Mouse (Mus musculus): ENCODE measurements around the gene Ppp1cc. TPM values are rescaled to one million over a fixed set of nuclear protein-coding genes. Genes with fewer than 3 reads are reported as not detected.
A peak's percentile ranks its signal among the peaks of the same experiment; 100 is the strongest.

Ppp1cc gene
- polyA plus RNA-seq, 1 experiment = 458 TPM

DNA sequence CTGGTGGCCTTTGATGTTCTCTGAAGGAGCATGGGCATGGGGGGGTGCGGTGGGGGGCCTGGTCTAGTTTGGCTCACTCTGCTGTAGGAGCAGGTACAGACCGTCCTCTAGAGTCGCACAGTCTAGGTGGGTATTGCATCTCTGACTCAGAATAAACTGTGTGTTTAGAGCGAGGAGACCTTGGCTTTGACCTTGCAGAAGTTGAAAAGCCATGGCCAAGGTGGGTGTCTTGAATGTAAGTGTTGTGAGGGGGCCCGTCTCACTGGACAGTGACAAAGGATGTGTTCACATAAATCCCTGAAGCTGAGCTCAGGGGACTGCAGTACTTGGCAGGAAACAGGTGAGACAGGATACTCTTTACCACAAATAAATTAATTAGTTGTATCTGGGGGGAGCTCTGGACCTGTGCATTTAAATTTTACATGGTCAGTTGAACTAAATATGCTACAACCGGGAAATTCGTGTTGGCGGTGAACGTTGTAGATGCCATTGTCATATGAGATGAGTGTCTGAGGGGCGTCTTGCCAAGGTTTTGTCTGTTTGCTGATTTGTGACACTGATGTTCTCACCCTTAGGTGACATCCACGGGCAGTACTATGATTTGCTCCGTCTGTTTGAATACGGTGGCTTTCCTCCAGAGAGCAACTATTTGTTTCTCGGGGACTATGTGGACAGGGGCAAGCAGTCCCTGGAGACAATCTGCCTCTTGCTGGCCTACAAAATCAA, 10.4 kb downstream of the Ppp1cc start:
- Histone ChIP-seq H3K27me3 (ENCODE audit: control insufficient read depth, insufficient read depth, low read length, poor library complexity, severe bottlenecking) (no peaks in the 10 kb centered on the region), H3K4me3 (ENCODE audit: low read depth, low read length) (no peak overlapping the region), H3K27ac (ENCODE audit: insufficient read depth, low read length) (no peak overlapping the region), H3K9me3 (replicated peaks; ENCODE audit: control insufficient read depth, insufficient read depth, low read length, poor library complexity, severe bottlenecking) (no peaks in the 10 kb centered on the region), H3K9ac (ENCODE audit: low read depth, poor library complexity, severe bottlenecking) (no peak overlapping the region), H3K4me1 (ENCODE audit: control insufficient read depth, insufficient read depth, low read length) (peaks cover 5% of the 10 kb centered on the region), H3K36me3 (ENCODE audit: control insufficient read depth, insufficient read depth, low read length, poor library complexity, severe bottlenecking) (peaks cover 91% of the 10 kb centered on the region)
- TF ChIP-seq EP300 (IDR thresholded peaks at IDR 0.05; ENCODE audit: insufficient read depth, low read depth, low read length) (no peak), CTCF (IDR thresholded peaks at IDR 0.05; ENCODE audit: low read depth, low read length) (no peak), POLR2A (IDR thresholded peaks at IDR 0.05; ENCODE audit: insufficient read depth, low read length) (no peak)

DNA sequence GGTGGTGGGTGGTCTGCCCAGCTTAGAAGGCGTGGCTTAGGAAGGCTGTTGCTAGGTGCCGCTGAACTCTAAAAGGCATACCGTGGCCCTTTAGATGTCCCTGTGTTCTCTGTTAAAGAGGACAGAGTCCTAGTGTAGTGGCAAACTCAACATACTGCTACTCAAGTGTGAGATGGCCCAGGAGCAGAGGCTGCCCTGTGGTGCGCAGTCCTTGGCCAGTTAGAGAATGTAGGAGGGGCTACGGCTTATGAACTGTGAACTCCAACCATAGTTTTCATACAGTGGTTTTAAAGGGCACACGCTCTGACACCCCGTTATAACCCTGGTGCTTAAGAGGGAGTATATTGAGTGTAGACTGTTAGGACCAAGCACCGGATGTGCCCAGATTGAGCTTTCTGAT, 13.0 kb downstream of the Ppp1cc start:
- Histone ChIP-seq H3K36me3 (ENCODE audit: control insufficient read depth, insufficient read depth, low read length, poor library complexity, severe bottlenecking) (peaks cover 73% of the 10 kb centered on the region), H3K4me1 (ENCODE audit: control insufficient read depth, insufficient read depth, low read length) (peaks cover 2% of the 10 kb centered on the region), H3K27me3 (ENCODE audit: control insufficient read depth, insufficient read depth, low read length, poor library complexity, severe bottlenecking) (no peaks in the 10 kb centered on the region), H3K27ac (ENCODE audit: insufficient read depth, low read length) (no peak overlapping the region), H3K9me3 (replicated peaks; ENCODE audit: control insufficient read depth, insufficient read depth, low read length, poor library complexity, severe bottlenecking) (no peaks in the 10 kb centered on the region), H3K4me3 (ENCODE audit: low read depth, low read length) (no peak overlapping the region), H3K9ac (ENCODE audit: low read depth, poor library complexity, severe bottlenecking) (no peak overlapping the region)
- TF ChIP-seq CTCF (IDR thresholded peaks at IDR 0.05; ENCODE audit: low read depth, low read length) = no peak
- TF ChIP-seq POLR2A (IDR thresholded peaks at IDR 0.05; ENCODE audit: insufficient read depth, low read length) = no peak
- TF ChIP-seq EP300 (IDR thresholded peaks at IDR 0.05; ENCODE audit: insufficient read depth, low read depth, low read length) = no peak

DNA sequence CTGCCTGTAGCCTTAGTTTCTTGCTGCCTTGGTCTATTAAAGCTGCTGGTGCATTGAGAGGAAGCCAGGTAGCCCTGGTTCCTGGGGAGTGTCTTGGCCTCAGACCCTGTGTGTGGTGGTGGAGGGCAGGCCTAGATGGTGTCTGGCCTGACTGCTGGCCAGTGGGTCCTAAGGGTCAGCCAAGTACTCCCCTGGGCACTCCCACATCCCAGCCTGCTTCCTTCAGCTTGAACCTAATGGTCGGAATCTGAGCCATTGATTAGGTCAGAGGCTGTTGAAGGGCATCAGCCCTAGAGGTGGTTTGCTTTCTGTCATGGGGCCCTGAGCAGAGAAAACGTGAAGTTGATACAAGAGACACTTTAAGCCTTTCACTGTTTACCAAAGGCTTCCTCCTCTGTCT, 17.3 kb downstream of the Ppp1cc start:
- Histone ChIP-seq H3K4me3 (ENCODE audit: low read depth, low read length) (no peak overlapping the region), H3K27ac (ENCODE audit: insufficient read depth, low read length) (peak overlapping the region; percentile 57), H3K27me3 (ENCODE audit: control insufficient read depth, insufficient read depth, low read length, poor library complexity, severe bottlenecking) (no peaks in the 10 kb centered on the region), H3K9ac (ENCODE audit: low read depth, poor library complexity, severe bottlenecking) (no peak overlapping the region), H3K4me1 (ENCODE audit: control insufficient read depth, insufficient read depth, low read length) (peaks cover 4% of the 10 kb centered on the region), H3K36me3 (ENCODE audit: control insufficient read depth, insufficient read depth, low read length, poor library complexity, severe bottlenecking) (peaks cover 39% of the 10 kb centered on the region), H3K9me3 (replicated peaks; ENCODE audit: control insufficient read depth, insufficient read depth, low read length, poor library complexity, severe bottlenecking) (no peaks in the 10 kb centered on the region)
- TF ChIP-seq POLR2A (IDR thresholded peaks at IDR 0.05; ENCODE audit: insufficient read depth, low read length) = no peak
- TF ChIP-seq CTCF (IDR thresholded peaks at IDR 0.05; ENCODE audit: low read depth, low read length) = no peak
- no peak for TF ChIP-seq EP300 (IDR thresholded peaks at IDR 0.05; ENCODE audit: insufficient read depth, low read depth, low read length)

DNA sequence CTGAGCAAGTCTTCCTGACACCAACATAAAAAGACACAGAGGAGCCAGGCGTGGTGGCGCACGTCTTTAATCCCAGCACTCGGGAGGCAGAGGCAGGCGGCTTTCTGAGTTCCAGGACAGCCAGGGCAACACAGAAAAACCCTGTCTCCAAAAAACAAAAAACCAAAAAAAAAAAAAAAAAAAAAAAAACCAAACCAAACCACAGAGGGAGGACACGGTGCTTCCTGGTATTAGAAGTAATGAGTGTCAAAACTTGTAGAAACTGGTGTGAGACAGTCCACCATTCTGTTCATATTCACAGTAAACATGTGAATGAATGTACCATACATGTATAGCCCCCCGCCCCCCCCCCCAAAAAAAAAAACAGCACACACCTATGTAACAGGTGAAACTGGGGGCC, 17.9 kb downstream of the Ppp1cc start:
- H3K9me3 ChIP-seq (replicated peaks; ENCODE audit: control insufficient read depth, insufficient read depth, low read length, poor library complexity, severe bottlenecking) = no peaks in the 10 kb centered on the region
- peaks cover 4% of the 10 kb centered on the region for H3K4me1 ChIP-seq (ENCODE audit: control insufficient read depth, insufficient read depth, low read length)
- peaks cover 34% of the 10 kb centered on the region for H3K36me3 ChIP-seq (ENCODE audit: control insufficient read depth, insufficient read depth, low read length, poor library complexity, severe bottlenecking)
- TF ChIP-seq POLR2A (IDR thresholded peaks at IDR 0.05; ENCODE audit: insufficient read depth, low read length) (no peak), CTCF (IDR thresholded peaks at IDR 0.05; ENCODE audit: low read depth, low read length) (no peak), EP300 (IDR thresholded peaks at IDR 0.05; ENCODE audit: insufficient read depth, low read depth, low read length) (no peak)
- no peaks in the 10 kb centered on the region for H3K27me3 ChIP-seq (ENCODE audit: control insufficient read depth, insufficient read depth, low read length, poor library complexity, severe bottlenecking)
- H3K9ac ChIP-seq (ENCODE audit: low read depth, poor library complexity, severe bottlenecking) = no peak overlapping the region
- H3K27ac ChIP-seq (ENCODE audit: insufficient read depth, low read length) = peak overlapping the region; percentile 57
- H3K4me3 ChIP-seq (ENCODE audit: low read depth, low read length) = no peak overlapping the region

DNA sequence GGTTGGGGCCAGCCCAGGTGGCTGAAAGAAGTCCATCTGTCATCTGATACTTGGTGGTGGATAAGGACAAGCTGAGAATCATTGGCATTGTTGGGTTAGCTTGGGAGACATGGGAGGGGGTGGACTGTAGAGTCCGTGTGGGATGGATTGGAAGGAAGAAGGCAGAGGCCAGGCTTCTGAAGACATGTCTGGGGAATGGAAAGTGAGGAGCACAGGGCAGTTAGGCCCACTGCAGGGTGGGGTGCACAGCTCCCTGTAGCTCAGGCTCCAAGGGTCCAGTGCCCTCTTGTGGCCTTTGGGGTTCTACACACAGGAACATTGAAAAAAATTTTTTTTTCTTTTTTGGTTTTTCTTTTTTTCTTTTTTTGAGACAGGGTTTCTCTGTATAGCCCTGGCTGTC, 18.3 kb downstream of the Ppp1cc start:
- Histone ChIP-seq H3K9ac (ENCODE audit: low read depth, poor library complexity, severe bottlenecking) (no peak overlapping the region), H3K4me1 (ENCODE audit: control insufficient read depth, insufficient read depth, low read length) (peaks cover 4% of the 10 kb centered on the region), H3K27me3 (ENCODE audit: control insufficient read depth, insufficient read depth, low read length, poor library complexity, severe bottlenecking) (no peaks in the 10 kb centered on the region), H3K36me3 (ENCODE audit: control insufficient read depth, insufficient read depth, low read length, poor library complexity, severe bottlenecking) (peaks cover 29% of the 10 kb centered on the region), H3K4me3 (ENCODE audit: low read depth, low read length) (no peak overlapping the region), H3K9me3 (replicated peaks; ENCODE audit: control insufficient read depth, insufficient read depth, low read length, poor library complexity, severe bottlenecking) (no peaks in the 10 kb centered on the region), H3K27ac (ENCODE audit: insufficient read depth, low read length) (0 out of 2 replicates have a peak overlapping the region, but pooled peaks have one; percentile 18)
- peak; percentile 70 for TF ChIP-seq CTCF (IDR thresholded peaks at IDR 0.05; ENCODE audit: low read depth, low read length)
- no peak for TF ChIP-seq POLR2A (IDR thresholded peaks at IDR 0.05; ENCODE audit: insufficient read depth, low read length)

DNA sequence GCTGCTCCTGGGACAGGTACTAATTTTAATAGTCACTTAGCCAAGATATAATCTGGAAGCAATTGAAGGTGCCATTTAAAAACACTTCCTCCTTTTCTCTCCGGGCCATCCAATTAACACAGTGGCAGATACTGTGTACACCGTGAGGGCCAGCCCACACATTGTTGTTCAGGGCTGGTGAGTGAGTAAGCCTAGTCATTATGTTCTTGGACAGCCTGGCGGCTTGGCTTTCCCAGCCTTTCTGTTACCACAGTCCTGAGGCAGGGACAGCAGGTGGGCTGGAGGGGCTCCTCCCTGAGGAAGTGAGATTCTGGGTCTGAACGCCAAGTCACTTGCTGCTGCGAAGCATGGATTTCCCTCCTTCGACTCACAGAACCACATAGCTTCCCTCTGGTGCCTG, 21.6 kb downstream of the Ppp1cc start:
- H3K27ac ChIP-seq (ENCODE audit: insufficient read depth, low read length) = no peak overlapping the region

More for the DNA sequence above, 21.6 kb downstream of the Ppp1cc start:
- Histone ChIP-seq H3K4me3 (ENCODE audit: low read depth, low read length) (no peak overlapping the region), H3K9me3 (replicated peaks; ENCODE audit: control insufficient read depth, insufficient read depth, low read length, poor library complexity, severe bottlenecking) (peaks cover 8% of the 10 kb centered on the region; the same call in 1 of the 2 replicates), H3K4me1 (ENCODE audit: control insufficient read depth, insufficient read depth, low read length) (peaks cover 4% of the 10 kb centered on the region), H3K9ac (ENCODE audit: low read depth, poor library complexity, severe bottlenecking) (no peak overlapping the region), H3K36me3 (ENCODE audit: control insufficient read depth, insufficient read depth, low read length, poor library complexity, severe bottlenecking) (peaks cover 6% of the 10 kb centered on the region; the same call in 1 of the 2 replicates), H3K27me3 (ENCODE audit: control insufficient read depth, insufficient read depth, low read length, poor library complexity, severe bottlenecking) (no peaks in the 10 kb centered on the region)
- no peak for TF ChIP-seq CTCF (IDR thresholded peaks at IDR 0.05; ENCODE audit: low read depth, low read length)
- TF ChIP-seq POLR2A (IDR thresholded peaks at IDR 0.05; ENCODE audit: insufficient read depth, low read length) = no peak
- TF ChIP-seq EP300 (IDR thresholded peaks at IDR 0.05; ENCODE audit: insufficient read depth, low read depth, low read length) = no peak
